Mouse (Mus musculus) heart, embryonic 14.5 days (tissue): Measurements from ENCODE around the gene Cadm4. TPM values are rescaled to one million over a fixed set of nuclear protein-coding genes. Genes with fewer than 3 reads are reported as not detected.

ENCODE experiments used
- ATAC-seq: fragments of 200-750 bp; cut with Nextera tagmentation; 2 replicates; pipeline ENCODE4 v1.8.0; 2017; ENCODE audit warnings: low read depth, moderate TSS enrichment; ENCODE audit not compliant: insufficient number of reproducible peaks, insufficient read depth, low FRiP score
- H3K27ac ChIP-seq, 2 experiments: fragments of 200-500 bp in 1 of 2; fragments of 300-500 bp in 1 of 2; sonication (generic) in 1 of 2; replicated peaks in 1 of 2; 2 replicates each; pipeline ENCODE4 v1.5.1; 2012 to 2014; ENCODE audit warnings: low read depth in 2 of 2, low read length in 2 of 2, control low read depth in 1 of 2, mild to moderate bottlenecking in 1 of 2, mixed read lengths in 1 of 2; ENCODE audit not compliant: control insufficient read depth in 1 of 2, insufficient read depth in 1 of 2
- H3K27me3 ChIP-seq: fragments of 300-500 bp; sonication (generic); 2 replicates; pipeline ENCODE4 v1.6.1; 2014; ENCODE audit warnings: mild to moderate bottlenecking, low read length, control low read depth; ENCODE audit not compliant: control insufficient read depth, insufficient read depth
- H3K36me3 ChIP-seq: fragments of 300-500 bp; sonication (generic); 2 replicates; pipeline ENCODE4 v1.6.1; 2014; ENCODE audit warnings: mild to moderate bottlenecking, control low read depth, low read length, mixed read lengths; ENCODE audit not compliant: control insufficient read depth, insufficient read depth
- H3K4me1 ChIP-seq, 2 experiments: fragments of 200-500 bp in 1 of 2; fragments of 300-500 bp in 1 of 2; sonication (generic) in 1 of 2; 2 replicates each; pipeline ENCODE4 v1.6.1; 2012 to 2014; ENCODE audit warnings: low read length in 2 of 2, control low read depth in 1 of 2, mixed read lengths in 1 of 2; ENCODE audit not compliant: control insufficient read depth in 2 of 2, insufficient read depth in 2 of 2
- H3K4me2 ChIP-seq: fragments of 300-500 bp; sonication (generic); 2 replicates; pipeline ENCODE4 v1.6.1; 2014; ENCODE audit warnings: mild to moderate bottlenecking, low read length
- H3K4me3 ChIP-seq, 2 experiments: fragments of 200-500 bp in 1 of 2; fragments of 300-500 bp in 1 of 2; sonication (generic) in 1 of 2; 2 replicates each; pipeline ENCODE4 v1.5.1; 2012 to 2014; ENCODE audit warnings: low read length in 2 of 2, mild to moderate bottlenecking in 2 of 2, control low read depth in 1 of 2, low read depth in 1 of 2, moderate library complexity in 1 of 2; ENCODE audit not compliant: control insufficient read depth in 1 of 2, insufficient read depth in 1 of 2
- H3K9ac ChIP-seq: fragments of 300-500 bp; sonication (generic); 2 replicates; pipeline ENCODE4 v1.6.1; 2014; ENCODE audit warnings: mild to moderate bottlenecking, low read length
- H3K9me3 ChIP-seq: fragments of 300-500 bp; sonication (generic); 2 replicates; pipeline ENCODE4 v1.6.1; 2016; ENCODE audit warnings: low read length, control low read depth; ENCODE audit not compliant: control insufficient read depth
- WGBS: fragments of 180-500 bp; shearing (Covaris S2); extraction: QIAGEN DNeasy Blood & Tissue Kit; methylation state at CpG from one replicate; pipeline ENCODE4 v1.1.7; 2014; 5-methylcytosine and 5-hydroxymethylcytosine counted together
- polyA plus RNA-seq: library from polyadenylated mRNA; unstranded; fragments of >200 nt; fragmentation: Nextera tagmentation; extraction: Ambion mirVana; gene quantifications from 2 replicates; pipeline ENCODE4 v1.2.1, GENCODE M21; 2014

Cadm4 gene
- polyA plus RNA-seq, 1 experiment from 2014 or later, result 0.47 TPM

- ATAC-seq, result no peak
- Histone ChIP-seq H3K9me3 (no peaks in the 10 kb centered on the region), H3K27me3 (0 out of 2 replicates have a peak, but pooled peaks cover 4% of the 10 kb centered on the region), H3K4me3 (no peak overlapping the region), H3K4me2 (no peak overlapping the region), H3K36me3 (no peaks in the 10 kb centered on the region), H3K9ac (no peak overlapping the region), H3K27ac (no peak overlapping the region), H3K4me1 (no peaks in the 10 kb centered on the region)
- WGBS, result 87% methylated on average over 3 of the region's 3 CpGs
These were observed 12.7 kb upstream of the Cadm4 start for GRCm38 (mm10) chr7:24469126-24469525.

GRCm38 (mm10) chr7:24470356-24470755 lies 11.5 kb upstream of the Cadm4 start:
- Histone ChIP-seq H3K9ac (no peak overlapping the region), H3K4me1 (no peaks in the 10 kb centered on the region), H3K36me3 (no peaks in the 10 kb centered on the region), H3K4me3 (no peak overlapping the region), H3K9me3 (no peaks in the 10 kb centered on the region), H3K4me2 (no peak overlapping the region), H3K27ac (no peak overlapping the region), H3K27me3 (no peaks in the 10 kb centered on the region)
- ATAC-seq, result no peak
- 92% methylated on average over 7 of the region's 7 CpGs for WGBS

GRCm38 (mm10) chr7:24472442-24472841 lies 9.4 kb upstream of the Cadm4 start:
- ATAC-seq, result no peak
- WGBS, result 78% methylated on average over 6 of the region's 6 CpGs
- Histone ChIP-seq H3K27ac (no peak overlapping the region), H3K9me3 (no peaks in the 10 kb centered on the region), H3K27me3 (no peaks in the 10 kb centered on the region), H3K4me1 (no peaks in the 10 kb centered on the region), H3K4me2 (no peak overlapping the region), H3K4me3 (no peak overlapping the region), H3K36me3 (no peaks in the 10 kb centered on the region), H3K9ac (no peak overlapping the region)

GRCm38 (mm10) chr7:24472937-24473336 lies 8.9 kb upstream of the Cadm4 start:
- no peaks in the 10 kb centered on the region for H3K27me3 ChIP-seq
- H3K9me3 ChIP-seq, result peaks cover 5% of the 10 kb centered on the region; the same call in 1 of the 2 replicates
- no peak overlapping the region for H3K9ac ChIP-seq
- no peak overlapping the region for H3K4me2 ChIP-seq
- H3K27ac ChIP-seq, result no peak overlapping the region
- no peak overlapping the region for H3K4me3 ChIP-seq
- no peak for ATAC-seq
- H3K4me1 ChIP-seq, result no peaks in the 10 kb centered on the region
- 75% methylated on average over 7 of the region's 7 CpGs for WGBS
- no peaks in the 10 kb centered on the region for H3K36me3 ChIP-seq

GRCm38 (mm10) chr7:24473913-24474529 lies 7.8 kb upstream of the Cadm4 start:
- no peak overlapping the region for H3K27ac ChIP-seq
- peaks cover 3% of the 10 kb centered on the region; the same call in 1 of the 2 replicates for H3K27me3 ChIP-seq
- no peak overlapping the region for H3K4me3 ChIP-seq
- H3K36me3 ChIP-seq, result no peaks in the 10 kb centered on the region
- no peak overlapping the region for H3K9ac ChIP-seq
- ATAC-seq, result no peak
- H3K4me2 ChIP-seq, result no peak overlapping the region
- peaks cover 5% of the 10 kb centered on the region; the same call in 1 of the 2 replicates for H3K9me3 ChIP-seq
- 53% methylated on average over 10 of the region's 10 CpGs for WGBS
- no peaks in the 10 kb centered on the region for H3K4me1 ChIP-seq

GRCm38 (mm10) chr7:24474811-24475506 lies 6.9 kb upstream of the Cadm4 start:
- no peak overlapping the region for H3K4me2 ChIP-seq
- peaks cover 5% of the 10 kb centered on the region; the same call in 1 of the 2 replicates for H3K9me3 ChIP-seq
- WGBS, result 41% methylated on average over 21 of the region's 21 CpGs
- H3K36me3 ChIP-seq, result no peaks in the 10 kb centered on the region
- no peak for ATAC-seq
- H3K4me1 ChIP-seq, result no peaks in the 10 kb centered on the region
- H3K27me3 ChIP-seq, result peaks cover 12% of the 10 kb centered on the region
- no peak overlapping the region for H3K4me3 ChIP-seq
- H3K9ac ChIP-seq, result no peak overlapping the region
- no peak overlapping the region for H3K27ac ChIP-seq

GRCm38 (mm10) chr7:24476338-24476737 lies 5.5 kb upstream of the Cadm4 start:
- H3K27ac ChIP-seq, result no peak overlapping the region
- H3K4me1 ChIP-seq, result 0 out of 4 replicates have a peak, but pooled peaks cover 0 to 2% of the 10 kb centered on the region in 2 experiments
- no peak overlapping the region for H3K9ac ChIP-seq
- no peaks in the 10 kb centered on the region for H3K36me3 ChIP-seq
- no peak for ATAC-seq
- H3K4me2 ChIP-seq, result no peak overlapping the region
- no peak overlapping the region for H3K4me3 ChIP-seq
- H3K9me3 ChIP-seq, result peaks cover 5% of the 10 kb centered on the region; the same call in 1 of the 2 replicates
- 81% methylated on average over 8 of the region's 8 CpGs for WGBS
- H3K27me3 ChIP-seq, result peaks cover 22% of the 10 kb centered on the region
